Mouse (Mus musculus): Measurements from ENCODE around the gene Banf2. TPM values are rescaled to one million over a fixed set of nuclear protein-coding genes. Genes with fewer than 3 reads are reported as not detected.

Gene Banf2
- total and polyA plus RNA-seq, 3 experiments: not detected

DNA sequence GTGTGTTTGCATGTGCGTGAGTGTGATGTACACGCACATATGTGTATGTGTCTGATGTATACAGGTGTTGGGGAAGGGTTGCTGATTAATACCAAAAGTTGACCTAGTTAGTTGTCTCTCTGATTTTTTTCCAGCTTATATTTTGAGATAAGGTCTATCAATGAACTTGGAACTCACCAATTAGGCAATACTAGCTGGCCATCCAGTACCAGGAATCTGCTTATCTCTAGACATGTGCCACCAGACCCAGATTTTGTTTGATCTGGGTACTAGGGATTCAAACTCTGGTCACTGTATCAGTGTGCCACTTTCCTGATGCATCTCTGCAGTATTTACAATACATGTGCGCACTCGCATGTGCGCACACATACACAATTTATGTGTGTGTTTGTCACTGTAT is 41.2 kb downstream of the Banf2 start:
- peaks cover 0 to 1% of the 10 kb centered on the region in 2 experiments; a peak in 2 of 4 replicates for H3K27me3 ChIP-seq (ENCODE audit: control insufficient read depth in 1 of 2, insufficient read depth in 2 of 2, low read length in 2 of 2)
- H3K4me3 ChIP-seq (ENCODE audit: control insufficient read depth in 1 of 2, insufficient read depth in 1 of 2, low read depth in 2 of 2, low read length in 2 of 2): no peak overlapping the region
- H3K9me3 ChIP-seq (replicated peaks; ENCODE audit: insufficient read depth, low read length): no peaks in the 10 kb centered on the region
- H3K79me2 ChIP-seq (ENCODE audit: control insufficient read depth, insufficient read depth, low read length, poor library complexity): no peaks in the 10 kb centered on the region
- H3K27ac ChIP-seq (ENCODE audit: control insufficient read depth, low read depth, low read length): no peak overlapping the region
- TF ChIP-seq CTCF (IDR thresholded peaks at IDR 0.05 in 2 of 3, conservative IDR thresholded peaks at IDR 0.05 in 1 of 3; ENCODE audit: control insufficient read depth in 1 of 3, insufficient read depth in 1 of 3, low read depth in 2 of 3, low read length in 3 of 3, poor library complexity in 1 of 3, severe bottlenecking in 1 of 3) (no peak), TCF12 (IDR thresholded peaks at IDR 0.05; ENCODE audit: low read depth, low read length) (no peak), GABPA (IDR thresholded peaks at IDR 0.05; ENCODE audit: low read depth, low read length) (no peak), ELF1 (IDR thresholded peaks at IDR 0.05; ENCODE audit: low read depth, low read length) (no peak), SMC3 (IDR thresholded peaks at IDR 0.05; ENCODE audit: low read depth, low read length) (no peak), MEF2A (IDR thresholded peaks at IDR 0.05; ENCODE audit: extremely low read depth, insufficient replicate concordance, low read depth, low read length, poor library complexity, severe bottlenecking) (no peak), RAD21 (IDR thresholded peaks at IDR 0.05; ENCODE audit: low read depth, low read length) (no peak), POLR2AphosphoS2 (IDR thresholded peaks at IDR 0.05; ENCODE audit: low read length) (no peak), MAZ (IDR thresholded peaks at IDR 0.05; ENCODE audit: low read depth, low read length) (no peak), GATA1 (IDR thresholded peaks at IDR 0.05; ENCODE audit: low read depth, low read length) (no peak), ETS1 (IDR thresholded peaks at IDR 0.05; ENCODE audit: low read depth, low read length) (no peak), MXI1 (IDR thresholded peaks at IDR 0.05; ENCODE audit: low read depth, low read length) (no peak), E2F4 (IDR thresholded peaks at IDR 0.05; ENCODE audit: borderline replicate concordance, low read depth, low read length) (no peak), MAX (IDR thresholded peaks at IDR 0.05; ENCODE audit: low read length) (no peak), POLR2AphosphoS5 (IDR thresholded peaks at IDR 0.05; ENCODE audit: borderline replicate concordance, low read depth, low read length) (no peak), MAFK (IDR thresholded peaks at IDR 0.05; ENCODE audit: borderline replicate concordance, low read depth, low read length) (no peak)
- no peaks in the 10 kb centered on the region for H3K36me3 ChIP-seq (ENCODE audit: control insufficient read depth in 1 of 2, insufficient read depth in 2 of 2, low read length in 2 of 2)
- no peaks in the 10 kb centered on the region for H3K4me1 ChIP-seq (ENCODE audit: control insufficient read depth in 1 of 2, insufficient read depth in 2 of 2, low read length in 2 of 2)
- DNase-seq (ENCODE audit: low read depth, low spot score): no peak
- H3K9ac ChIP-seq (ENCODE audit: control insufficient read depth, low read depth, low read length, poor library complexity, severe bottlenecking): no peak overlapping the region

- Histone ChIP-seq H3K4me1 (ENCODE audit: control insufficient read depth in 1 of 2, insufficient read depth in 2 of 2, low read length in 2 of 2) (no peaks in the 10 kb centered on the region), H3K36me3 (ENCODE audit: control insufficient read depth in 1 of 2, insufficient read depth in 2 of 2, low read length in 2 of 2) (no peaks in the 10 kb centered on the region), H3K9ac (ENCODE audit: control insufficient read depth, low read depth, low read length, poor library complexity, severe bottlenecking) (no peak overlapping the region), H3K27ac (ENCODE audit: control insufficient read depth, low read depth, low read length) (no peak overlapping the region), H3K27me3 (ENCODE audit: control insufficient read depth in 1 of 2, insufficient read depth in 2 of 2, low read length in 2 of 2) (no peaks in the 10 kb centered on the region), H3K79me2 (ENCODE audit: control insufficient read depth, insufficient read depth, low read length, poor library complexity) (no peaks in the 10 kb centered on the region), H3K4me3 (ENCODE audit: control insufficient read depth in 1 of 2, insufficient read depth in 1 of 2, low read depth in 2 of 2, low read length in 2 of 2) (no peak overlapping the region), H3K9me3 (replicated peaks; ENCODE audit: insufficient read depth, low read length) (no peaks in the 10 kb centered on the region)
- DNase-seq (ENCODE audit: low read depth, low spot score): no peak
- TF ChIP-seq BHLHE40 (IDR thresholded peaks at IDR 0.05; ENCODE audit: borderline replicate concordance, low read depth, low read length) (no peak), SIN3A (IDR thresholded peaks at IDR 0.05; ENCODE audit: low read length) (no peak), ZKSCAN1 (IDR thresholded peaks at IDR 0.05; ENCODE audit: low read depth, low read length) (no peak), GATA1 (IDR thresholded peaks at IDR 0.05; ENCODE audit: low read depth, low read length) (no peak), MAX (IDR thresholded peaks at IDR 0.05; ENCODE audit: low read length) (no peak), KAT2A (conservative IDR thresholded peaks at IDR 0.05; ENCODE audit: low read depth, low read length) (no peak), POLR2AphosphoS5 (IDR thresholded peaks at IDR 0.05; ENCODE audit: borderline replicate concordance, low read depth, low read length) (no peak), E2F4 (IDR thresholded peaks at IDR 0.05; ENCODE audit: borderline replicate concordance, low read depth, low read length) (no peak), MEF2A (IDR thresholded peaks at IDR 0.05; ENCODE audit: extremely low read depth, insufficient replicate concordance, low read depth, low read length, poor library complexity, severe bottlenecking) (no peak), NELFE (IDR thresholded peaks at IDR 0.05; ENCODE audit: low read depth, low read length) (no peak), CHD1 (IDR thresholded peaks at IDR 0.05; ENCODE audit: low read depth, low read length) (no peak), EP300 (IDR thresholded peaks at IDR 0.05; ENCODE audit: low read depth in 1 of 2, low read length in 2 of 2) (no peak), TBP (IDR thresholded peaks at IDR 0.05; ENCODE audit: low read depth, low read length) (no peak), MAZ (IDR thresholded peaks at IDR 0.05; ENCODE audit: low read depth, low read length) (no peak), SMC3 (IDR thresholded peaks at IDR 0.05; ENCODE audit: low read depth, low read length) (no peak)
Measured at GRCm38 (mm10) chr2:144076625-144077024, 43.8 kb downstream of the Banf2 start.
